Mouse (Mus musculus) urinary bladder, postnatal 14 days (tissue): ENCODE data around the gene Adap1.

ENCODE experiments used
- DNase-seq: peaks from one replicate; pipeline ENCODE4 v3.0.0; 2021; ENCODE audit warnings: low spot score

Gene Adap1

DNA sequence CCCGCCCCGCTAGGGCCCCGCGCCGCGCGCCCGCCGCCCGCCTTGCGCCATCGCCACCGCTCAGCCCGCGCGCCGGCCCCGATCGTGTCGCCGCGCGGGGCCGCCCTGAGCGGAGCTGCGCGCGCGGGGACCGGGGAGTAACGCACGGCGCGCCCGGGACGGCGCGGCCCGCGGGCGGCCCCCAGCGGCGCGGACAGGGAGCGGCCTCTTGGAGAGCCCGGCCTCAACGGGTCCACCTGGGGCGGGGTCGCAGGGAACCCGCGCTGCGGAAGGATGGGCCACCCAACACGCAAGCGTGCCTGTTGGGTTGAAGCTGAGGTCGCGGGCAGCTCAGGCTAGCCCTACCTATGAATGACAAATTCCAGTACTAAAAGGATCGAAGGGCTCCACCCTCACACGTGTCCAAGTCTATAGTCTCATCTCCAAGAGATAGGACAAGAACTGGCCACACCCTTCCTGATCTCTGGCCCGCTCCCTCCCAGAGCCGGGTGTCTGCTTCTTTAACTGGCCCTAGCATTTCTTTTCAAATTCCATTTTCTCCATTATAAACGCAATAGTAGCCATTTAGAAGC is at the start of gene Adap1:
Gene Adap1 (minus strand): TSS at position 228 of the 572 bp plus-strand sequence.
- peak; percentile 60 for DNase-seq

DNA sequence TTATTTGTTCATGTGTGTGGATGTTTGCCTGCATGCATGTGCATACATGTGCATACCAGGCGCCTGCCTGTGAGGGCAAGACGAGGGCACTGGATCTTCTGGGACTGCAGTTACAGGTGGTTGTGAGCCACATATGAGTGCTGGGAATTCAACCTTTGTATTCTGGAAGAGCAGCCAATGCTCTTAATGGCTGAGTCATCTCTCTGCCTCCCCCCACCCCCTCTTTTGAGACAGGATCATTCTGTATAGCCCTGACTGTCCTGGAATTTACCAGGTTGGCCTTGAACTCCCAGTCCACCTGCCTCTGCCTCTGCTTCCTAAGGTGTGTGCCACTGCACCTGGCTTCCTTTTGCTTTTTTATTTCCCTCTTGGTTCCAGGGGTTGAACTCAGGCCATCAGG is 49.4 kb upstream of the Adap1 start:
- DNase-seq, result no peak

DNA sequence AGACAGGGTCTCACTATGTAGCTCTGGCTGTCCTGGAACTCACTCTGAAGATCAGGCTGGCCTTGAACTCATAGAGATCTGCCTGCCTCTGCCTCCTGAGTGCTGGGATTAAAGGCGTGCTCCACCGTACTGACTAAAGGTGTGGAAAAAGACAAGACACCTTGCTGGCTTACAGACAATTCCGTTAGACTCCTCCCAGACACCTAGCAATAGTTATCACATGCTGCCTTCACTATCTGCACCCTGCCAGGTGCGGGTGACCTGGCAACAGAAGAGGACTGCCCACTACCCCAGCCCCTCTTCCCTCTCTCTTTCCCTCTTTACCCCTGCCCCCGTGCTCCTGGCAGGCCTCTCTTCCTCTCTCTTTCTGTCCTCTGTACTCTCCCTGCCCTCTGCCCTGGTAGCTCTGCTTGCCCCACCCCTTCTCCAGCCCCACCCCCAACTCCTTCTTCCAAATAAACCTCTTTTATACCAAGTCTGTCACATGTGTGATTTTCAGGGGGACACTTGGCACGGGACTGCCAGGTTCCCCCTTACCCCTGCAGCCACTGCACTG is 48.5 kb upstream of the Adap1 start:
- no peak for DNase-seq

DNA sequence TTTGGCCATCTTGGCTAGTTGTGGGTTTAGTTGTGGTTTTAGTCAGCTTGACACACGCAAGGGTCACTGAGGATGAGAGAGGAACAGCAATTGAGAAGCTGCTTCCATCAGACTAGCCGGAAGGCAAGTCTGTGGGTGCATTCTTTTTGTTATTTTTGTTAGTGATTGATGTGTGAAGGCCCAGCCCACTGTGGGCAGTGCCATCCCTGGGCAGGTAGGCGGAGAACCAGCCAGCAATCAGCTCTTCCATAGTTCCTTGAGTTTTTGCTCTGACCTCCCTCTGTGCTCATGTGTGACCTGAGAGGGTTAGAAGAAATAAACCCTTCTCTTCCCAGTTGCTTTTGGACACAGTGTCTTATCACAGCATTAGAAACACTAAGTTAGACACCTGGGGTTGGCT is 47.7 kb upstream of the Adap1 start:
- no peak for DNase-seq

DNA sequence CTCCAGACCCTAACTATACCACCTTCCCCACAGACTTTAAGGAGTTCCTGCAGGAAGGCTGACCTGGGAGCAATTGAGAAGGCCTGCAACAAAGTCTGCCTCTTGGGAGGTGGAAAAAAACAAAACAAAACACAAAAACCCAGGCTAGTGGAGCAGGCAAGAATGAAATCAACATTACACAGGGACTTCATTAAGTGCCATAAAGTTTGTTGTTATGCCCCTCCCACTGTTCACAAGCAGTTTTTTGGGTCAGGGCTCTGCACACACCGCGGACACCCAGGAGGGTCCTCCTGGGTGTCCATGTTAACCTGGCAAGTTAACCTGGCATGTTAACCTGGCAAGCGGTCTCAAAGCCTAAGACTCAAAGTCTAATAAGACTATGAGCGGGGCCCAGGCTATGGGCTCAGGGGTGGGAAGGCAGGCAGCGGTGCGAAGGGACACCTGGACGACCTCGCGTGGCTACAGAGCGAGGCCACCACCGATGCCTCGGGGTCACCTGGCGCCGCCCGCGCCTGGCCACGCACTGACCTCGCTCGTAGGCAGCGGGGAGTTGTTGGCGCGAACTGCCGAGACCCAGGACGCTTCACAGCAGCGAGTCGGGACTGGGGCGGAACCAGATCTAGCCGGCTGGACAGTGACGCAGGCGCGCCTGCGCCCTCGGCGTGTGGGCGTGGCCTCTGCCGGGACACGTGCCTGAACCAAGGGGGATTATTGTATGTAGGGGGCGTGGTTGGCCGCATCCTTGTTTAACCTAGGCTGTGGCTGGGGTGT is 46.4 kb upstream of the Adap1 start:
- DNase-seq, result peak; percentile 91

DNA sequence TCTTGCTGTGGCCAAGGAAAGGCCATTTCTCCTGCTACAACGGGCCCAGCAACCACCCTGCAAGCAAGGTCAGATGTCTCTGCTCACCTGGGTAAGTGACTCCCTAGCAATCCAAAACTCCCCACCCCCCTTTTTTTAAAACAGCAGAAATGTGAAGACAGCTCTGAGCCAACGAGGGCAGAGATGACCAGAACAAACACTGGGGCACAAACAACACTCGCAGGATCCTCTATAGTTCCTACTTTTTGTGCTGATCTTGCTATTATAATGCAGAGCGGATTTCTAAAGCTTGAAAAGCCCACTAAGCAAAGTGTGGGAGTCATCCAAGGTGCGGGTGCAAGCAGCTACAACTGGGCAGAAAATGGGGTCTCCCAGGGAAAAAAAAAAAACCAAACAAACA is 45.7 kb upstream of the Adap1 start:
- no peak for DNase-seq

DNA sequence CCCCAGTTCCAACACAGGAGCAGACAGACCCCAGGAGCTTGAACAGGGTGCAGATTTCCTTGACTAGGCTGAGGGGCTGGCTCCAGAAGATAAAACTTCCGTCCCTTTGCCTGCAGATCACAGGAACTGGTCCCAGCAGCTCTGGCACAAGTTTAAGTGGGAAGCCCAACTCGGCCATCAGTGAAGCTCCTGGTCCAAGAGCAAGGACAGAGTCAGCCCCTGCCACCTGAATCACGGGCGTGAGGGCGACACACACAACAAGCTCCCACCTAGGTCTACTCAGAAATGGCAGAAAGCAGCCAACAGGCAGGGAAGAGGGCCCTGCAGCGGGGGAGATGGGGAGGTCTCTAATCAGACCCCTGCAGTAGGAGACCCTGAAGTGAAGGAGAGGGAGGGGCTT is 44.9 kb upstream of the Adap1 start:
- no peak for DNase-seq

DNA sequence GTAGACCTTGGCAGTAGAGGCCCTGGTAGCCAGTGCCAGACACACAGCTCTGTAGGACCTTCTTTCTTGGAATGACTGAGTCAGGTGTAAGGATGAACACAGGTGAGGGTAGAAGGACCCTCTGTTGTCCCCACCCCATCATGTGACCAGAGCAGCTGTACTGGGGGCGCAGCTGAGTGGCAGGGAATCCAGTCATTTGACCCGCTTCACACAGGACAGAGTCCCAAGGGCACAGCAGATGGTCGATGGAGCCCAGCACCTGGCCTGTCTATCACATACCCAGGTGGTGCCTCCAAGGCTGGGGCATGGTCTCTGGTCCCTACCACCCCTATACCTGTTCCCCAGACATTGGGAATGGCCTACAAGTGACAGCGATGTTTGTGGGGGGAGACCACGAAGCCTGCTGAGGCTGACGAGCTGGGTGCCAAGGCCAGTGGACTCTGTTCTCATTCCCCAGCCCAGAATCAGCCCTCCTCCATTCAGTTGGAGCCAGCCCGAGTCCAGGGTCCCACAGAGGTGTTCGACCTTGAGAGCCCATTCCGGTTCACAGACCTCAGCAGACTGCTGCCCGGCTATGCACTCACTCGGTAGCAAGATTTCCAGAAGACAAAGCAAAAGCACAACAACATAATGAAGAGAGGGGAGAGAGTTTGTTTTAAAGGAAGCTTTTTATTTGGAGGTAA is 43.4 kb upstream of the Adap1 start:
- DNase-seq, result no peak

DNA sequence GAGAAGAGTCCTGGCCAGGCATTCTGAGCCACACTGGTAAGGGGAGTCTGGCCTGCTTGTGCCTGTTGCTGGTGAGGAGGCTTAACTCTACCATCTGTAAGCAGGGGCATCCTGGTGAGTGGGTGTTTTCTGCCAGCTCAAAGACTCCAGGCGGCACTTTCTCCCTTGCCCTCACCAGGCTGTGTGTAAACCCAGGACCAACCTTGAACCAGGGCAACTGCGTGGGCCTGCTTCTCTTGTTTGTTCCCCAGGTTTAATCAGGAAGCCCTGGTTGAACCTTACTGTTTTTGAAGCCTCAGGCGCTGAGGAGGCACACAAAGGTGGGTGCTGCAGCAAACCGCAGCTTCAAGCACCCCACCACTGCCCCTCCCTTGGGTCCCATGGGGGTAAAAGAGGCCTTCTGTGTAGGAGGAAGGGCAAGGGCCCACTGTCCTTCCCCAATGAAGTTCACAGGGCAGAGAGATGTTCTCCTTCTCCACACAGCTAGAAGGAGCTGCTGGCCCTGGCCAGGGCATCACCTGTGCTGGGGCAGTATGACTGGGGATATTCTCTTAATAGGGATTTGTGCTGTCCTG is 42.5 kb upstream of the Adap1 start:
- DNase-seq, result no peak

DNA sequence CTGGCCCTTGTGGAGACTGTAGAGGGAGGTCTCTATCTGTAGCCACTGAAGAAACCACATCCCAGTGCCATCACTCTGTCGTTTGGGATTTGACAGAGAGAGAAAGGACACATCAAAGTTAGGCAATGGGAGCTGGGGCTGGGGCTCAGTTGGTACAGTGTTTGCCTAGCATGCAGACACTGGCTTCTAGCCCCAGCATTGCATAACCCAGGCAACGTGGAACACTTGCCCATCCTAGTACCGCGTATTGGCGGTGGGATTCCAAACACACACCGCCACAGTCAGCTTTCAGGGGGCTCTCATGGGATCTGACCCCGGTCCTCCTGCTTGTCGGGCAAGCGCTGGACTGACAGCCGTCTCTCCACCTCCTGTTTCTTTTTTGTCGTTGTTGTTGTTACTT is 41.1 kb upstream of the Adap1 start:
- DNase-seq, result no peak

DNA sequence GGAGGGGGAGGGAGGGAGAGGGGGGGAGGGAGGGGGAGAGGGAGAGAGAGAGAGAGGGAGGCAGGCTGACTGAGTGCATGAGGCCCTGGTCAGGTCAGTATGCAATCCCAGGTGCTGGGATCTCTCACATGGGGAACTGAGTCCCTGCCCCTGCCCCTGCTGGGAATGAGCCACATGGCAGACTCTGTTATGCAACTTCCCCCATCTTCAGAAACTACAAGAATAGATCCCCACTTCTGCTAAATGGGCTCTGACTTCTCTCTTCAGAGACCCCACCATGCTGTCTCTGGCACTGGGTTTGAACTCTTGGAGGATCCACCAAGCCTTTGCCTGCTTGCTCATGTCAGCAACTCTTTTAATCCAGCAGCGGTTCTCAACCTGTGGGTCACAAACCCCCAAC is 40.4 kb upstream of the Adap1 start:
- DNase-seq, result no peak

DNA sequence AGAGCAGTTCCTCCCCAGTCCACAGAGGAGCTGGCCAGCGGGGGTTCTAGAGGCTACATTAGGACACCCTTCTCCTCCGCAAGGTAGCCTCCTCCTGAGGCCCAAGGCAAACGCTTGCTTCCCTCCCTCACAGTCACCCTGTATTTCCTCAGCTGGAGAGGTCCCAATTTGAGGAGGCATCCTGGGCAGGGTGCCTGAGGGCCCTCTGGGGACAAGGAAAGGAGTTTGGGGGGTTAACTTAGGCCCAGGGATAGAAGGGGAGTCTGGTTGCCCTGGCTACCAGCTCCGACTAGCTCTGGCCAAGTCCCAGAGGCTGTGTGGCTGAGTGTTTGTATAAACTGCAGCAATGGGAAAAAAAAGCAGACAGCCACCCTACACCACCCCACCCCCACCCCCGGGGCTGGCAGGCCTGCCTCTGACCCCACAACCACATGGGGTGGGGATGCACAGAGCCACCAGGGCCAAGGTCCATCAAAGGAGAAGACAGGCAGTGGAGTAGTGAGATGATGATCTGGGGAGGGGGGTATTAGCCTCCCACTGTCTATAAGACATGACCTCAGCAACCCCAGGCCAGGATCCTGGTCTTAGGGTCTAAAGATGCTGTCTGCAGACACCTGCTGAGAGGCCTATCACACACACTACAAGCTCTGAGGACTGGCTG is 39.6 kb upstream of the Adap1 start:
- no peak for DNase-seq

DNA sequence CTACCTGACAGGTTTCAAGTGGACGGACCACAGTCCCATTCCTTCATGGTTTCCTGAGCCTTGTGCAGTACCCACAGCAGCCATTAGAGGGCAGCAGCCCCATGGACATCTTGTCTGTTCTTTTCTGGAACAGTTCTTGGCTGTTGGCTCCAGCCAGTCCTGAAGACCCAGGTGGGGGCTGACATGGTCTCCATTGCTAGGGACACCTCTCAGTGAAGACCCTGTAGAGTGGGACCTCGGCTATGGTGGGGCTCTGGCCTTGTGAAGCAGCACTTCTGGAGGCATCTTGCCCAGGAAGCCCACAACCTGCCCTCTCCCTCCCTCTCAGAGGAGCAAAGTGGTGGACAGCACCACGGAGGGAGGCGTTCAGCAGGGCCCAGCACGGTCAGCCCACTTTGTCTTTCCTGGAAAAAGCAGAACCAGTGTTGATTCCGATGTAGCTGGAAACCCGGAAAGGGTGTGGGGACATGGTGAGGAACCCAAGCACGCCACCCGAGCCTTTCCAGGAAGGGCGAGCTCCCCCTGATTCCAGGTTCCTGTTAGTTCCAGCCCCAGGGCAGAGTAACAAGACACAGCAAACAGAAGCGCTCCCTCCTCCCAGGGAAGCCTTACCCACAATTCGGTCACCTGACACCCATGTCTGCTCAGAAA is 39.0 kb upstream of the Adap1 start:
- DNase-seq, result peak; percentile 93

DNA sequence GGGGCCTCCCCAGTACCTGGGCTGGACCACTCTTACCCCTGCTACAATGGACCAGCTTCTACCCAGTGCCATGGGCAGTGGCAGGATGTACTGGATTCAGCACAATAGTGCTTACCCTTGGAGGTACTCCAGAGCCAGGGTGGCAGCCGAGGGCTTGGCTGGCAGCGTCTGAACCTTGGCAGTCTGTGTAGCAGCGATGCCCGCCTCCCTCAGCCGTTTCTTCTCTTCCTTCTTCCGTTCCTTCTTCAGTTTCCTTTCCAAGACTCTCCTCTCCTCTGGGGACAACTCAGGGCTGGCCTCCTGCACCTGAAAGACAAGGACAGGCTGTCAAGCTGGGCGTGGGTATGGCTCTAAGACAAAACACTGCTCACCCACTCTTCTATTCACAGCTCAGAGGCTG is 38.4 kb upstream of the Adap1 start:
- peak; percentile 49 for DNase-seq

DNA sequence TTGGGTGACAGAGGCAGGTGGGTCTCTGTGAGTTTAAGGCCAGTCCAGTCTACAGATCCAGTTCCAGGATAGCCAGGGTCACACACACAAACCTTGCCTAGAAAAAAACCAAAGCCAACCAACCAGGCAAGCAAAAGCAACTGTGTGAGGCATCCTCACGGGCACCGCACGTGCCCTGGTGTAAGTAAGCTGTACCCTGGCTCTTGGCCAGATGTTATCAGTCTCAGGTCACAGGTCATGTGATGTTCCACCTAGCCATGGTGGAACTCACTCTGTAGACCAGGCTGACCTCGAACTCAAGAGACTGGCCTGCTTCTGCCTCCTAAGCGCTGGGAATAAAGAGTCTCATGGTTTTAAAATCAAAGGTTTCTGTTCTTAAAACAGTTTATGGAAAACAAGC is 33.8 kb upstream of the Adap1 start:
- no peak for DNase-seq

DNA sequence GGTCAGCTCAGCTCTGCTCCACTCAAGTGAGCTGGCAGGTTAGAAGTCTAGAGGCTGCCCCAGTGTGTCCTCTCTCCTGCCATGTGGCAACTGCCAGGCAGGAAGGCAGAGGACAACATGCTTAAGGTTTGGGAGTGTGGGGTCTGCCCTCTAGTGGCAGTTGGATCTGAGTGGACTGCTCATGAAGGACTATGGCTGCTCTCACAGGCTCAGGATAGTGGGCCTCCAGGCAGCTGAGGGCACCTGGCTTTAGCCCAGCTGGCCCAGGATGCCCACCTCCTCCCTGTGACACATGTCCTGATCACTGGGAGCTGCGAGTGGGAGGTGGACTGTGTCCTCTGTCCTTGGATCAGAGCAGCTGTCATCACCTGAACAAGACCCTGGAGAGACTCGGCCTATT is 33.2 kb upstream of the Adap1 start:
- DNase-seq, result peak; percentile 39

DNA sequence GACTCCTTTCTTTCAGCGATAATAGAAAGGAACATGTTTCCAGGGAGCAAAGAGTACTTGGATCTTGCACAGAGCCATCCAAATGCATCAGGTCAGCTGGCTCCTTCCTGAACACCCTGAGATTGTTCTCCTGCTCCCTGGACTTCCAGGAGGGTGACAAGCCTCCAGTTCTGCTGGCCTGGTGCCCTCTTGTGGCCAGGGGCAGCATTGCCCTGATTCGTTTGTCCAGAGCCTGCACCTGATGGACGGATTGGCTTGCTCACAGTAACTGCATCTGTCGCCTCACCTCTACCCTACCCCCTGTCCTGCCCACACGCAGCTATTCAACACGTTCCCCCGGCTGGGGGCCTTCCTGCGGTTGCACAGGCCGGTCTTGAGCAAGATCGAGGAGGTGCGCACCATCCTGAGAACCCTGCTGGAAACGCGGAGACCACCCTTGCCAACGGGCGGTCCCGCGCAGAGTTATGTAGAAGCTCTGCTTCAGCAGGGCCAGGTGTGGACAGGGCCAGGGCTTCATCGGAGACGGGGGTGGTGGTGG is 29.9 kb upstream of the Adap1 start:
- DNase-seq, result peak; percentile 86

DNA sequence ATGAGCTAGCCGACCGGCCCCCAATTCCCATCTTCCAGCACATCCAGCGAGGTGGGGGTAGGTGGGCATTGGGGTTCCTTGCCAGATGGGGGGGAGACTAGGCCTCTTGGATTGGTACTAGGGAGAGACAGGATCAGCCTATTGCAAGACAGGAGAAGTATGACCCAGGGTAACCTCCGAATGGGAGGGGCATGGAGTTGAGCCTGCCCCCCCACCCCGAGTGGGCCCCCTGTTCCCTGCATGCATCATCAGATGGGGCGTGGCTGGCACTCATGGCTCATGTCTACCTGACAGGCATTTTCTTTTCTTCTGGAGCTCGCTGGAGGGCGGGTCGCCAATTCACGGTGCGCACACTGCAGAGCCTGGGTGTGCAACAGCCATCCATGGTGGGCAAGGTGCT is 28.5 kb upstream of the Adap1 start:
- no peak for DNase-seq

DNA sequence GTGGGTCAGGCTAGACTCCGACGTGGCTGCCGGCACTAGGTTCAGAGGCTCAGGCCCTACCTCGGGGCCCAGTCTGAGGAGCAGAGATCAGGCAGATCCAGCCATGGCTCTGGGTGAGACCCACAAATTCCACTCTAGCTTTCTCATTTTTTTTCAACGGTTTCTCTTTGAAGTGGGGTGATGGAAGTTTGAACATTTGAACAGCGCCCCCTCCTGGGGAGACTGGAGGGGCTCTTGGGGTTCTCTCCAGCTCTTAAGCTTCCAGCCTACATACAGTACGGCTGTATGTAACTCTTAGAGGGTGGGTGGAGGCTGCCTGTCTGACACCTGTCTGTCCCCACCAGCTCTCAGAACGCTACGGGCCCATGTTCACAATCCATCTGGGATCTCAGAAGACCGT is 28.1 kb upstream of the Adap1 start:
- DNase-seq, result no peak

DNA sequence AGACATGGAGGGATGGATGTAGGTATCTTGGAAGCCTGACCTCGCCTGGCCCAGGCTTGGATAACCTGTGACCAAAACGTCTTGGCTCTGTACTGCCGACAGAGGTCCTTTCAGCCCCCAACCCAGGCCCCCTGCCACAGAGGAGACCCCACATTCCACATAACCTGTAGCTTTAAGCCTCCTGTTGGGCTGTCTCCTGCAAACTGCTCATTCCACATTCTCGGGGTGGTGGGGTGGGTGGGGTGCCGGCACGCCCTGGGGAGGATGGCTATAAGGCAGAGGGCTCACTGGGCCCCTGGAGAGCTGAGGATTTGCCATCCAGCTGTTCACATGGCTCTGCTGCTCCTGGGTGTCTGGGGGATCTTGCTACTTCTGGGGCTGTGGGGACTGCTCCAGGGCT is 26.9 kb upstream of the Adap1 start, which contains the start of gene Cyp2w1:
Gene Cyp2w1 (plus strand): TSS at position 301 of the 400 bp plus-strand sequence.
- no peak for DNase-seq

DNA sequence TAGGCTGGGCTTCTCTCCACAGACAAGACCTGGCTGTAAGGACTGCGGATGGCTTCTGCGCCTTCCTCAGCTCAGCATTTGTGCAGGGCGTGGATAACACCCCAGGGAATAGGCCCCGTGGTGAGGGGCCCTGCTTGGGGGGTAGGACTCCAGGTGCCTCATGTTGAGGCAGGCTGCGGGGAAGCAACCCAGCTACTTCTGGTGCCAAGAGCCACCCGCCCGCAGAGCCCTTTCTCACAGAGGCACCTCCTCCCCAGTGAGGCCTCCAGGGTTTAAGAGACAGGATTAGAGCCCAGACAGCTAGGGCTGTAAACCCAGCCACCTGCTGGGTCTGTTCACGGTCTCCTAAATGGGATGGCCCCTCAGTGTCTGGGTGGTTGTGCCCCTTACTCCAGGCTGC is 26.2 kb upstream of the Adap1 start:
- no peak for DNase-seq
